Comparison of ENCODE assay signal across 11 mouse cellular contexts in the genomic region with DNA sequence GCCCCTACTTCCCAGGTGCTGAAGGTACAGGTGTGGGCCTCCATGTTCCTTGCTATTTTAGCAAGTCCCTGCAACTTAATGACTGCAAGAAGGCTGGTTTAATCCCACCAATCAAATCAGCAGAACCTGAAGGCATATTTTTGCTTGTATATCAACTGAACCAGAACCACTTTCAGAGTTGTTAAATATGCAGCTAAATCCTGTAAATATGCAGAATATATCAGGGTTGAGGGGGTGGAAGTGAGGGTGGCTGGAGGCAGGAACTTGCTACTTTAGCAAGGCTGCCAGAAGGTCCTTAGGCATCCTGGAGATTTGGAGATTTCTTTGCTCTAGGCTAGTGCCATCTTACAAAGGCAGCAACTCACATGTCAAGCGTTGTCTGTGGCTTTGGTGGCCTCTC. TPM values are rescaled to one million over a fixed set of nuclear protein-coding genes. Genes with fewer than 3 reads are reported as not detected.
A peak's percentile ranks its signal among the peaks of the same experiment; 100 is the strongest.
DNase-seq lines count a peak whose midpoint lies in the region; ATAC-seq lines count a peak whose summit lies in the region.
"Had no signal": no experiment of that assay in that cellular context is flagged by ENCODE, and none has a peak within 500 bp of the region (broad histone marks: within the 10 kb centered on the region; RNA-seq: fewer than 3 reads in every experiment).

No protein-coding gene starts in this region.

- no peak overlapping the region; the same call in 1 of the 2 replicates for H3K4me3 ChIP-seq in kidney, embryonic 14.5 days (ENCODE audit: low read length)
- H3K4me3 ChIP-seq in embryonic facial prominence, embryonic 13.5 days: no peak overlapping the region
- H3K4me3 ChIP-seq in liver, embryonic 16.5 days (ENCODE audit: low read depth, low read length): no peak overlapping the region

- 0 out of 2 replicates have a peak overlapping the region, but pooled peaks have one; percentile 87 for H3K4me2 ChIP-seq in kidney, embryonic 14.5 days (replicated peaks; ENCODE audit: low read depth, low read length)
- H3K4me2 ChIP-seq in embryonic facial prominence, embryonic 13.5 days: peak overlapping the region; percentile 74
- H3K4me2 ChIP-seq in liver, embryonic 16.5 days (ENCODE audit: low read depth, low read length): 0 out of 2 replicates have a peak overlapping the region, but pooled peaks have one; percentile 99

- peak overlapping the region; percentile 23; the same call in 1 of the 2 replicates for H3K9ac ChIP-seq in kidney, embryonic 14.5 days (ENCODE audit: low read depth, low read length)
- peak overlapping the region; percentile 99; the same call in 1 of the 2 replicates for H3K9ac ChIP-seq in embryonic facial prominence, embryonic 13.5 days
- H3K9ac ChIP-seq in liver, embryonic 16.5 days (ENCODE audit: low read depth, low read length): no peak overlapping the region; the same call in 1 of the 2 replicates

- no peak for DNase-seq in kidney, adult 9 months
- peak; percentile 51 for DNase-seq in brain, adult 2 months (ENCODE audit: low read depth, low spot score)
- no peak for DNase-seq in cerebellum, adult 18-20 months
- DNase-seq in layer of hippocampus, adult 8-10 months (ENCODE audit: low spot score in 2 of 2): no peak
- DNase-seq: cerebellum, adult 11-12 months; kidney, postnatal 4 days had no signal

- peaks cover 35% of the 10 kb centered on the region for H3K36me3 ChIP-seq in kidney, embryonic 14.5 days (ENCODE audit: control insufficient read depth, insufficient read depth, low read length)
- peaks cover 35% of the 10 kb centered on the region for H3K36me3 ChIP-seq in embryonic facial prominence, embryonic 13.5 days
- 0 out of 2 replicates have a peak, but pooled peaks cover 8% of the 10 kb centered on the region for H3K36me3 ChIP-seq in liver, embryonic 16.5 days (ENCODE audit: control insufficient read depth, insufficient read depth)

- H3K4me1 ChIP-seq in kidney, embryonic 14.5 days (ENCODE audit: control insufficient read depth, insufficient read depth, low read length): peaks cover 15% of the 10 kb centered on the region
- peaks cover 26% of the 10 kb centered on the region for H3K4me1 ChIP-seq in embryonic facial prominence, embryonic 13.5 days
- peaks cover 29% of the 10 kb centered on the region for H3K4me1 ChIP-seq in liver, embryonic 16.5 days (ENCODE audit: control insufficient read depth, low read depth, low read length)

- no peak for ATAC-seq in kidney, embryonic 14.5 days (ENCODE audit: low FRiP score, low TSS enrichment)
- ATAC-seq in embryonic facial prominence, embryonic 13.5 days (ENCODE audit: insufficient number of reproducible peaks, insufficient read depth, low FRiP score, low TSS enrichment, low read depth): no peak
- ATAC-seq in liver, embryonic 16.5 days (ENCODE audit: low read depth): no peak

- WGBS in kidney, embryonic 14.5 days: 77% methylated on average over 1 of the region's 1 CpGs
- WGBS in embryonic facial prominence, embryonic 13.5 days: 60% methylated on average over 1 of the region's 1 CpGs
- 61% methylated on average over 1 of the region's 1 CpGs for WGBS in liver, embryonic 16.5 days (ENCODE audit: insufficient replicate concordance)

- no peaks in the 10 kb centered on the region for H3K27me3 ChIP-seq in kidney, embryonic 14.5 days (ENCODE audit: control insufficient read depth, insufficient read depth, low read length)
- no peaks in the 10 kb centered on the region for H3K27me3 ChIP-seq in embryonic facial prominence, embryonic 13.5 days
- H3K27me3 ChIP-seq in liver, embryonic 16.5 days (ENCODE audit: control insufficient read depth, insufficient read depth, low read depth, low read length): no peaks in the 10 kb centered on the region
- H3K27me3 ChIP-seq: heart, embryonic 15.5 days had no signal

- no peaks in the 10 kb centered on the region for H3K9me3 ChIP-seq in kidney, embryonic 14.5 days (ENCODE audit: control insufficient read depth, low read length)
- no peaks in the 10 kb centered on the region for H3K9me3 ChIP-seq in embryonic facial prominence, embryonic 13.5 days
- H3K9me3 ChIP-seq in liver, embryonic 16.5 days (replicated peaks; ENCODE audit: control insufficient read depth, low read length): no peaks in the 10 kb centered on the region
- H3K9me3 ChIP-seq: G1E; heart, embryonic 15.5 days had no signal

- H3K27ac ChIP-seq in kidney, embryonic 14.5 days (ENCODE audit: low read depth, low read length): no peak overlapping the region
- H3K27ac ChIP-seq in embryonic facial prominence, embryonic 13.5 days: no peak overlapping the region
- no peak overlapping the region for H3K27ac ChIP-seq in liver, embryonic 16.5 days (ENCODE audit: low read length)

RNA-seq across cellular contexts. Expression of a gene that starts 10.9 kb away (rescaled TPM):
- polyA plus RNA-seq in kidney, embryonic 14.5 days (2014; fragmentation: Nextera tagmentation; extraction: Ambion mirVana): 233 and 251 TPM in 2 replicates
- polyA plus RNA-seq in embryonic facial prominence, embryonic 13.5 days (2015; fragmentation: Nextera tagmentation; extraction: Ambion mirVana): 208 and 232 TPM in 2 replicates
- polyA plus RNA-seq in liver, embryonic 16.5 days (2015; fragmentation: Nextera tagmentation; extraction: Ambion mirVana): 143 and 146 TPM in 2 replicates
- total RNA-seq in layer of hippocampus, adult 8-10 months (2022): 100 to 1,000 TPM; 234 to 266 (median 248) TPM

RNA-seq across cellular contexts. Expression of a gene that starts 11.0 kb away (rescaled TPM):
- 37.5 and 43.4 TPM in 2 replicates for polyA plus RNA-seq in kidney, embryonic 14.5 days (2014; fragmentation: Nextera tagmentation; extraction: Ambion mirVana)
- 46.1 and 47.0 TPM in 2 replicates for polyA plus RNA-seq in embryonic facial prominence, embryonic 13.5 days (2015; fragmentation: Nextera tagmentation; extraction: Ambion mirVana)
- 15.7 TPM in 2 replicates for polyA plus RNA-seq in liver, embryonic 16.5 days (2015; fragmentation: Nextera tagmentation; extraction: Ambion mirVana)
- 10 to 100 TPM; 32.5 to 45.7 (median 34.0) TPM for total RNA-seq in layer of hippocampus, adult 8-10 months (2022)

RNA-seq across cellular contexts. Expression of a gene that starts 24.7 kb away (rescaled TPM):
- polyA plus RNA-seq in kidney, embryonic 14.5 days (2014; fragmentation: Nextera tagmentation; extraction: Ambion mirVana): 50.9 and 77.6 TPM in 2 replicates
- 82.5 and 91.3 TPM in 2 replicates for polyA plus RNA-seq in embryonic facial prominence, embryonic 13.5 days (2015; fragmentation: Nextera tagmentation; extraction: Ambion mirVana)
- polyA plus RNA-seq in liver, embryonic 16.5 days (2015; fragmentation: Nextera tagmentation; extraction: Ambion mirVana): 46.8 and 47.9 TPM in 2 replicates
- total RNA-seq in layer of hippocampus, adult 8-10 months (2022): 100 to 1,000 TPM; 119 to 137 (median 132) TPM

RNA-seq across cellular contexts. Expression of a gene that starts 29.9 kb away (rescaled TPM):
- polyA plus RNA-seq in kidney, embryonic 14.5 days (2014; fragmentation: Nextera tagmentation; extraction: Ambion mirVana): 7.7 and 13.2 TPM in 2 replicates
- polyA plus RNA-seq in embryonic facial prominence, embryonic 13.5 days (2015; fragmentation: Nextera tagmentation; extraction: Ambion mirVana): 16.7 and 21.5 TPM in 2 replicates
- 1.5 and 1.6 TPM in 2 replicates for polyA plus RNA-seq in liver, embryonic 16.5 days (2015; fragmentation: Nextera tagmentation; extraction: Ambion mirVana)
- 100 to 1,000 TPM; 162 to 176 (median 166) TPM for total RNA-seq in layer of hippocampus, adult 8-10 months (2022)
- polyA plus RNA-seq: G1E had no signal
